Comparison of ENCODE assay signal across 8 mouse cellular contexts in the genomic region with DNA sequence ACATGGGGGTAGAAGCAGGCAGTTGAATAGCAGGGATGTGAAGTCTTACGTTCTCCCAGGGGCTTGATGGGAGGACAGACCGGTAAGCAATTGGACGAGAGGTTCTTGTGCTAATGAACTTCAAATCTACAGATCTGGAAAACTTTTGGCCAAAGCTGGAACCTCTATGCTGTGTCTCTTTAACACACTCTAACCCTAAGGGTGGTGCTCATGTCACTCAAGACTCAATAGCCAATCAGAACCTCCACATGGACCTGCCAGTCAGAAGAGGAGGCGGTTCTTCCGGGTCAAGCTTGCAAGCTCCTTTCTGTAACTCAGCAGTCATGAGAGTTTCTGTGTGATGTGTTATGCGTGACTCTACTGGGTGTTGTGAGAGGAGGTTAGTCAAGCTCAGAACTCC. TPM values are rescaled to one million over a fixed set of nuclear protein-coding genes. Genes with fewer than 3 reads are reported as not detected.
A peak's percentile ranks its signal among the peaks of the same experiment; 100 is the strongest.
DNase-seq lines count a peak whose midpoint lies in the region; ATAC-seq and TF ChIP-seq lines count a peak whose summit lies in the region.
"Not testable (repeated sequence)": the region's sequence is repeated elsewhere in the genome, so short reads cannot be mapped to it uniquely, and the experiment has no call there.

Gm14295 (plus strand) TSS at position 301 of the 400 bp plus-strand sequence.

- ATAC-seq in embryonic facial prominence, embryonic 15.5 days (ENCODE audit: insufficient number of reproducible peaks, low FRiP score, low TSS enrichment, low read depth); hindbrain, postnatal 0 days: not testable (repeated sequence)

- peak within 1 kb of the TSS; percentile 32; the same call in 1 of the 2 replicates for H3K4me2 ChIP-seq in embryonic facial prominence, embryonic 15.5 days (replicated peaks)
- H3K4me2 ChIP-seq in hindbrain, postnatal 0 days (ENCODE audit: low read depth, low read length) = peak within 1 kb of the TSS; percentile 31; the same call in 1 of the 2 replicates

- not testable (repeated sequence) for H3K27ac ChIP-seq in ES-E14 (ENCODE audit: insufficient read depth, low read depth, low read length, poor library complexity, severe bottlenecking); embryonic facial prominence, embryonic 15.5 days (replicated peaks); heart, embryonic 10.5 days; hindbrain, postnatal 0 days; liver, adult 2 months (replicated peaks; ENCODE audit: insufficient read depth, low read depth, low read length); midbrain, embryonic 10.5 days (replicated peaks); small intestine, adult 2 months (ENCODE audit: insufficient read depth, low read depth, low read length)

- not testable (repeated sequence) for TF ChIP-seq POLR2A in liver, adult 2 months (IDR thresholded peaks at IDR 0.05; ENCODE audit: extremely low read depth, insufficient read depth, low read length); small intestine, adult 2 months (IDR thresholded peaks at IDR 0.05; ENCODE audit: low read depth, low read length)

- not testable (repeated sequence) for H3K9me3 ChIP-seq in ES-E14 (ENCODE audit: control insufficient read depth, insufficient read depth, low read depth, low read length); embryonic facial prominence, embryonic 15.5 days (replicated peaks); heart, embryonic 10.5 days; hindbrain, postnatal 0 days (ENCODE audit: low read length); midbrain, embryonic 10.5 days (replicated peaks)

- not testable (repeated sequence) for H3K36me3 ChIP-seq in ES-E14 (ENCODE audit: control insufficient read depth, insufficient read depth, low read length, poor library complexity, severe bottlenecking); embryonic facial prominence, embryonic 15.5 days; heart, embryonic 10.5 days; hindbrain, postnatal 0 days (ENCODE audit: insufficient read depth, low read length); liver, adult 2 months (ENCODE audit: control insufficient read depth, insufficient read depth, low read length); midbrain, embryonic 10.5 days; small intestine, adult 2 months (ENCODE audit: control insufficient read depth, insufficient read depth, low read length)

- H3K27me3 ChIP-seq in embryonic facial prominence, embryonic 15.5 days; heart, embryonic 10.5 days (ENCODE audit: insufficient read depth, poor library complexity, severe bottlenecking); hindbrain, postnatal 0 days (ENCODE audit: insufficient read depth, low read length); liver, adult 2 months (ENCODE audit: control insufficient read depth, insufficient read depth, low read length); midbrain, embryonic 10.5 days (ENCODE audit: low read depth, poor library complexity, severe bottlenecking); small intestine, adult 2 months (ENCODE audit: control insufficient read depth, insufficient read depth, low read length): not testable (repeated sequence)

- TF ChIP-seq CTCF in hindbrain, postnatal 0 days (IDR thresholded peaks at IDR 0.05; ENCODE audit: low read depth); liver, adult 2 months (IDR thresholded peaks at IDR 0.05; ENCODE audit: low read depth, low read length); small intestine, adult 2 months (IDR thresholded peaks at IDR 0.05; ENCODE audit: extremely low read depth, insufficient read length, insufficient replicate concordance, low read depth, low read length): not testable (repeated sequence)

- peak within 1 kb of the TSS; percentile 61 to 73 for H3K4me3 ChIP-seq in ES-E14 (ENCODE audit: insufficient read depth in 1 of 2, low read depth in 1 of 2, low read length in 2 of 2, poor library complexity in 1 of 2, severe bottlenecking in 1 of 2)
- H3K4me3 ChIP-seq in embryonic facial prominence, embryonic 15.5 days (replicated peaks) = peak within 1 kb of the TSS; percentile 45
- peak within 1 kb of the TSS; percentile 57 for H3K4me3 ChIP-seq in heart, embryonic 10.5 days
- H3K4me3 ChIP-seq in hindbrain, postnatal 0 days (ENCODE audit: low read length) = peak within 1 kb of the TSS; percentile 32
- peak within 1 kb of the TSS; percentile 65 for H3K4me3 ChIP-seq in liver, adult 2 months (ENCODE audit: insufficient read depth, low read depth, low read length)
- H3K4me3 ChIP-seq in midbrain, embryonic 10.5 days = peak within 1 kb of the TSS; percentile 52
- H3K4me3 ChIP-seq in small intestine, adult 2 months (ENCODE audit: low read depth, low read length) = peak within 1 kb of the TSS; percentile 71

- not testable (repeated sequence) for H3K79me2 ChIP-seq in liver, adult 2 months (ENCODE audit: control insufficient read depth, insufficient read depth, low read length)

- WGBS in embryonic facial prominence, embryonic 15.5 days = no CpG with 5 or more reads among the region's 6 CpGs
- no CpG with 5 or more reads among the region's 6 CpGs for WGBS in heart, embryonic 10.5 days
- WGBS in hindbrain, postnatal 0 days = no CpG with 5 or more reads among the region's 6 CpGs
- no CpG with 5 or more reads among the region's 6 CpGs for WGBS in liver, adult 2 months
- no CpG with 5 or more reads among the region's 6 CpGs for WGBS in midbrain, embryonic 10.5 days
- WGBS in small intestine, adult 2 months = no CpG with 5 or more reads among the region's 6 CpGs

- not testable (repeated sequence) for DNase-seq in ES-E14 (ENCODE audit: low read depth, low spot score); heart, embryonic 10.5 days (ENCODE audit: low spot score); hindbrain, postnatal 0 days (ENCODE audit: low spot score); layer of hippocampus, postnatal 25 days (ENCODE audit: extremely low spot score in 1 of 2, low spot score in 1 of 2); liver, adult 2 months (ENCODE audit: extremely low read depth, low read depth, low spot score); midbrain, embryonic 10.5 days (ENCODE audit: low spot score)

- H3K4me1 ChIP-seq in ES-E14 (ENCODE audit: control insufficient read depth in 2 of 2, insufficient read depth in 2 of 2, low read length in 2 of 2, poor library complexity in 1 of 2); embryonic facial prominence, embryonic 15.5 days; heart, embryonic 10.5 days; hindbrain, postnatal 0 days (ENCODE audit: insufficient read depth, low read length); liver, adult 2 months (ENCODE audit: control insufficient read depth, insufficient read depth, low read length); midbrain, embryonic 10.5 days; small intestine, adult 2 months (ENCODE audit: control insufficient read depth, insufficient read depth, insufficient read length, low read length): not testable (repeated sequence)

- in situ Hi-C loops in ES-E14 (cut with MboI; ENCODE audit: low sequenced_read_pairs in 2 of 2, unreplicated experiment in 2 of 2) = not testable (repeated sequence)

- H3K9ac ChIP-seq in ES-E14 (ENCODE audit: insufficient read depth, low read depth, low read length, poor library complexity, severe bottlenecking) = peak within 1 kb of the TSS; percentile 81
- H3K9ac ChIP-seq in embryonic facial prominence, embryonic 15.5 days; hindbrain, postnatal 0 days (replicated peaks; ENCODE audit: low read length): not testable (repeated sequence)
- peak within 1 kb of the TSS; percentile 34; the same call in 1 of the 2 replicates for H3K9ac ChIP-seq in liver, adult 2 months (ENCODE audit: low read depth, low read length)

RNA-seq across cellular contexts. Expression of gene Gm14295, which starts in this region (rescaled TPM):
- total RNA-seq in ES-E14 (2012; rRNA removed) = 43.9 and 45.7 TPM in 2 replicates
- polyA plus RNA-seq in embryonic facial prominence, embryonic 15.5 days (2015; fragmentation: Nextera tagmentation; extraction: Ambion mirVana) = 13.0 TPM in 2 replicates
- polyA plus RNA-seq in heart, embryonic 10.5 days (2016; fragmentation: Nextera tagmentation; extraction: Ambion mirVana) = 17.0 and 18.9 TPM in 2 replicates
- total RNA-seq in hindbrain, postnatal 0 days (2014; rRNA removed) = 9.4 and 9.6 TPM in 2 replicates
- 20.2 and 22.5 TPM in 2 replicates for polyA plus RNA-seq in hindbrain, postnatal 0 days (2015; fragmentation: Nextera tagmentation; extraction: Ambion mirVana)
- 10 to 100 TPM; 18.8 to 24.2 TPM for total RNA-seq in layer of hippocampus, postnatal 25 days (2021)
- total RNA-seq in liver, adult 2 months (2014; rRNA removed) = 6.3 and 27.1 TPM in 2 replicates
- 1.00 and 1.5 TPM in 2 replicates for polyA plus RNA-seq in liver, adult 2 months (2012; rRNA removed)
- polyA plus RNA-seq in midbrain, embryonic 10.5 days (2016; fragmentation: Nextera tagmentation; extraction: Ambion mirVana) = 11.2 and 12.0 TPM in 2 replicates
- polyA plus RNA-seq in small intestine, adult 2 months (2012; rRNA removed) = 0.19 and 0.20 TPM in 2 replicates
